Mouse (Mus musculus) liver, postnatal 0 days (tissue): ENCODE data around the gene Katna1.

Experiments used
- CTCF ChIP-seq: sonication (generic); IDR thresholded peaks from 2 replicates; pipeline ENCODE4 v1.5.1; 2016; ENCODE audit warnings: antibody characterized with exemption, low read depth
- EP300 ChIP-seq: IDR thresholded peaks from 2 replicates; pipeline ENCODE4 v1.6.1; 2016; ENCODE audit warnings: antibody characterized with exemption, low read depth, mild to moderate bottlenecking

DNA sequence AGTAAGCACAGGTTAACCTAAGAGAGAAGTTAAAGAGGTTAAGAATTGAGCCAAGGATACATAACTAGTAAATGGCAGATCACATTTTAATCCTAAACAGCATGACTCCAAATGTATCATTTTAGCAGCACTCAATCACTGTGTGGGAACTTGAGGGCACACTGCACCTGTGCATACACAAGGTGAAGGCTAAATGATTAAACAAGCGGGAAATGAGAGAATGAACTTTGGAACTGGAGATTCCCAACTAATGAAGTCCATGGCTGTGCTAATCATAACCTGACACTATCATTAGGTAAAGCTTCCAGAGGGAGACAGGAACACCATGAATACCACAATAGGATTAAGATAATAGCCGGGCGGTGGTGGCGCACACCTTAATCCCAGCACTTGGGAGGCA, 46.5 kb downstream of the Katna1 start:
- TF ChIP-seq CTCF (no peak), EP300 (no peak)
